Mouse (Mus musculus): ENCODE data around the gene Cbwd1. TPM values are rescaled to one million over a fixed set of nuclear protein-coding genes. Genes with fewer than 3 reads are reported as not detected.
"Not testable (repeated sequence)": the region's sequence is repeated elsewhere in the genome, so short reads cannot be mapped to it uniquely, and the experiment has no call there.

The Cbwd1 gene
- total RNA-seq, 2 experiments from 2014 or later, result 13.1 to 13.6 TPM

- DNase-seq (ENCODE audit: low spot score in 2 of 2), result peak; percentile 15 to 39
Observed at GRCm38 (mm10) chr19:24898737-24899577, 62.5 kb downstream of the Cbwd1 start.

- DNase-seq (ENCODE audit: low spot score in 2 of 2), result no peak
Observed at GRCm38 (mm10) chr19:24897896-24898736, 63.3 kb downstream of the Cbwd1 start.

DNA sequence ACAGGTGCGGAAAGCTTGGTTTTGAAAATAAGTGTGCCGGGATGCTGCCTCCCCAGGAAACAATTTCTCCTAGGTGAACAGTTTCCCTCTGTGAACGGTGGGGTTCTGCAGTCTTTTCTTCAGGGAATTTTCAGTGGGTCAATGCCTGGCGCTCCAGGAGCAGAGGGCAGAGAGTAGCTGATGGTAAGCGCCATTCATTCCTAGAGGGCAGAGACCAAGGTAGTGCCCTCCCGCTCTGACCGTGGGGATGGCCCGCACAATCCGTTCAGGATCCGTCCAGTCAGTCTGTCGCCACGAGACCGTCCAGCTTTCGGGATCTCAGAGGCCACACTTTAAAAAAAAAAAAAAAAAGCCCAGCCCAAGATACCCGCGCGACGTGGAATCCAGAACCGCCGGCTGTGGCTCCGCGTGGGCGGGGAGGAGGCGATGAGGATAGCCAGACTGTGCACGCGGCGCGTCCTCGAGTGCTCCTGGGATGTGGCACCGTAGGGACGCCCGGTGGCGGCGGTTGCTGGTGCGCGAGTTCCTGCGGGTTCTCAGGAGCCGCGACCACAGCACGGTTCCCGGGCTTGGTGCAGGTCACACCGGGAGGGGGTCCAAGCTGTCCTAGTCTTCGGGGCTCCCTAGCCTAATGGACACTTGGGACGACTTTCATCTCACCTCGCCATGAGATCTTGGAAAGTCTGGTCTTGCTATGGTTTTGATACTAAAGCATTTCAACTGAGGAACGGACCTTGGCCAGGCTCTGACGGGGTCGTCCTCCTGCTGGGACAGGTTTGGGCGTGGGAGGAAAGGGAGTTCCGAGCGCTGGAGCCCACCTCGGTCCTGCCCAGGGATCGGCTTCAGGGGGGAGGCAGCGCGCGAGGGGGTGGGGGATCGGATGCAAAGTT, 64.2 kb downstream of the Cbwd1 start:
- no peak for DNase-seq (ENCODE audit: low spot score in 2 of 2)

DNA sequence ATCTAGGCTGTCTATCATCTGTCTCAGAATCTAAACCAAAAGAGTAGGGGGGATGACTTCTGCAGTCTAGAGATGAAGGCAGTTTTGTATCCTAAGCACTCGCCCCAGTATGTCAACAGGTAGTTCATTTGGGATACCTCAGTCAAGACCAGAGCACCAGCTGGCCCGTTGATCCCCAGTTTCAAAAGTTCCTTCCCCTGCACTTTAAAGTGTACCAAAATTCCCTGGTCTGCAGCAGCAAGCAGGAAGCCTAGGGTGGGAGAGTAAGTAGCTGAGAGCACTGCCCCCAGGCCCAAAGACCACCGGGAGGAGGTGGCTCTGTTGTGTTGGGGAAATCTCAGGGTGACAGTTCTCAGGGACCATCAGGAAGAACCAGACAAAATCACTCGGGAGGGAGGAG, 64.9 kb downstream of the Cbwd1 start:
- no peak for DNase-seq (ENCODE audit: low spot score in 2 of 2)

DNA sequence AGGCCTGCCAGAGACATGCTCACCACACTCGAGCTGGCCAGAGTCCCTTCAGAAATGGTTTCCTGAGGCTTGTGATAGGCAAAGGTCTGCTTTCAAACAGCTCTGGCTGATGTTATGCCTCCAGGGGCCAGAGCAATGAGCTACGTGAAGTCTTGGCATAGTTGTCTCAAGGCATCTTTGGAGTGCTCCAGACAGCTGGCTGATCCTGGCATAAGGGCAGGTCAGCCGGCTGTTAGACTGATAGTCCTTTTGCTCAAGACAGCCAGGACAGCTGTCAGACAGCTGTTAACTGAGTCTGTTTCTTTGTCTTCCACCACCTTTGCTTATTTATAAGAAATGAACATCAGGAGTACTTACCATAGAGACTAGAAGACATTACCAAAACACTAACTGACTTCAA, 74.5 kb downstream of the Cbwd1 start:
- no peak for DNase-seq (ENCODE audit: low spot score in 2 of 2)

DNA sequence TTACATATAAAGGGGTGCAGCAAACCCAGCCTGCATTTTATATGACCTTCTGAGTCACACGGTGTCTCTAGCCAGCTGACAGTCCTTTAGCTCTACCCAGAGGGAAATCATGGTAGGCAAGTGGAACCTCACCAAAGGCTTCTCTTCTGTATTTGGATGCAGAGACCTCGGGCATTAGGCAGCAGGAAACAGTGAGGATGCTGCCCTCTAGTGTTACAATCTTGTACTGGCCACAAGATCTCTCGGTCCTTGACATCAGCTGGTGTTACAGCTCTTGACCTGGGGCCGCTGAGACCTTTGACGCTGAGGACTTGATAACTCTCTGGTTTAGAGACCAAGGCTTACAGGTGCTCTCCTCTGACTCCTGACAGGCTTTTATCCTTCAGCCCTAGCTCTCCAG, 75.9 kb downstream of the Cbwd1 start:
- DNase-seq (ENCODE audit: low spot score in 2 of 2), result peak; percentile 29 to 60

- no peak for DNase-seq (ENCODE audit: low spot score in 2 of 2)
Observed at GRCm38 (mm10) chr19:24881237-24881636, 80.2 kb downstream of the Cbwd1 start.

GRCm38 (mm10) chr19:24875129-24875870, 86.1 kb downstream of the Cbwd1 start, which contains the start of gene Gm10053:
TSS of gene Gm10053 (plus strand) at chr19:24875686.
- DNase-seq (ENCODE audit: low spot score in 2 of 2), result not testable (repeated sequence)

DNA sequence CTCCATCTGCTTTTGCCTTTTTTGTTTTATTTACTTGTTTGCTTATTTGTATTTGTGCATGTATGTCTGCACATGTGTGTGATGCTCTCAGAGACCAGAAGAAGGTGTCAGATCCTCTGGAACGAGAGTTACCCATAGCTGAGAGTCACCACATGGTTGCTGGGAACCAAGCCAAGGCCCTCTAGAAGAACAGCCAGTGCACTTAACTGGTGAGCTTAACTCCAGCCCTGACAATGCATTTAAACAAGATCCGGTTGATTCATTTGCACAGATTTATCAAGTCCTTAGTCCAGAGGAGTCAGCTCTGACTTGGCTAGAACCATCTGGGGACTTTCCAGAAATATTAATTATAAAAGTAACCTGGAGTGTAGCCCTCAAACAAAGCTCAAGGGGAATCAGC, 87.5 kb downstream of the Cbwd1 start:
- no peak for DNase-seq (ENCODE audit: low spot score in 2 of 2)

- peak; percentile 77 to 86 for DNase-seq (ENCODE audit: low spot score in 2 of 2)
Observed at GRCm38 (mm10) chr19:24871037-24871635, 90.3 kb downstream of the Cbwd1 start.

Small RNA genes within 50 kb of the gene (microRNA-seq; reads per million reads assigned to microRNA genes)
- 0 reads per million in 2 experiments for gene Mir3084-1

Other genes starting within 250 kb of the Cbwd1 start
- 1 to 10 TPM; 3.1 to 3.8 TPM for gene Pgm5, start 99.8 kb downstream of the Cbwd1 start, total RNA-seq (2021)
- 100 to 1,000 TPM; 224 to 237 TPM for gene Gm10053, start 85.9 kb downstream of the Cbwd1 start, total RNA-seq (2021)
- gene Foxd4, start 60.4 kb downstream of the Cbwd1 start, total RNA-seq (2021), result not detected
- 1 to 10 TPM; 2.0 to 4.3 TPM for gene Dock8, start 37.9 kb upstream of the Cbwd1 start, total RNA-seq (2021)